Mouse (Mus musculus) erythroblast, embryonic 14.5 days (primary cell): ENCODE results near the gene Il19.

Source experiments
- GATA1 ChIP-seq: IDR thresholded peaks from 2 replicates; pipeline ENCODE4 v1.6.1; 2012; ENCODE audit warnings: low read length, inconsistent platforms, mixed read lengths
- TAL1 ChIP-seq: IDR thresholded peaks from 3 replicates; pipeline ENCODE4 v1.6.1; 2012; ENCODE audit warnings: low read length, inconsistent platforms, mixed read lengths

DNA sequence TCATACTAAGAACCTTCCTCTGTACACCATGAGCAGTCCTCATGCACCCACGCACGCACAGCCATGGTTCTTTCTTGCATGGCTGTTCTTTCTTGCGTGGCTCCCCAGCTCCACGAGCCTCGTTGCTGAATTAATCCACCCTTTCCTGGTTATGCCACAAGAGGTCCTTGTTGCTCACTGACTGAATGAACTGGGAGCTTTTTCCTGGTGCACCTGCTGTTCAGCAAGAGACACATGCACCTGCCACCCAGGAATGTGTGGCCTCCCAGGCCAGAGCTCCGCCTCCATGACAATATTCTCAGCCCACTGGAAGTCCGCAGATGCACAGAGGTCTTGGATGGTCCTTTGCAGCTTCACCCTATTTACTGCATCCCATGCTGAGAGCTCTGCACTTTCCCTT is 44.5 kb upstream of the Il19 start:
- no peak for TF ChIP-seq TAL1
- TF ChIP-seq GATA1 = no peak
